Mouse (Mus musculus): ENCODE results near the gene Mphosph6. TPM values are rescaled to one million over a fixed set of nuclear protein-coding genes. Genes with fewer than 3 reads are reported as not detected.

Mphosph6 gene
- polyA plus RNA-seq, 1 experiment from 2014 or later = 21.5 TPM

DNA sequence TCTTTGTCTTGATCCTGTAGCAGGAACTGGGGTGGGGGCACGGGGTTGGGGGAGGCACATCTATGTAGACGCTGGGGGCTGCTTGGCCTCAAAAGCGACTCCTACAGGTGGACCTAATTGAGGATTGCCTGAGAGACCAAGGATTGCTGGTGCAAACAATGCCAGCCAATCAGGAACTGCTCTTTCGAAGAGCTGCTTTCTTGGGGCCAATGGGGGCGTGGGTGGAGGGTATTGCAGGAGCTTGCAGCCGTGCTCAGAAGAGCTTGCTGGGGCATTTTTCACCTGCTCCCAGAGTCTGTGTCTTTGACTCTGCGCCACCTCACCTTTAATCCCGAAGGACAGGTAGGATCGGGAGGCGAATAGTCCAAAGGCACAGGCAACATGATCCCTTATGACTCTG is 26.1 kb downstream of the Mphosph6 start:
- Histone ChIP-seq H3K36me3 (ENCODE audit: control insufficient read depth, insufficient read depth) (no peaks in the 10 kb centered on the region), H3K27ac (ENCODE audit: low read length) (no peak overlapping the region), H3K4me2 (ENCODE audit: low read depth, low read length) (no peak overlapping the region), H3K9ac (ENCODE audit: low read depth, low read length) (no peak overlapping the region), H3K9me3 (replicated peaks; ENCODE audit: control insufficient read depth, low read length) (no peaks in the 10 kb centered on the region), H3K27me3 (ENCODE audit: control insufficient read depth, insufficient read depth, low read depth, low read length) (no peaks in the 10 kb centered on the region), H3K4me3 (ENCODE audit: low read depth, low read length) (no peak overlapping the region), H3K4me1 (ENCODE audit: control insufficient read depth, low read depth, low read length) (peaks cover 16% of the 10 kb centered on the region)
- no peak for ATAC-seq (ENCODE audit: low read depth)
- 48% methylated on average over 10 of the region's 10 CpGs for WGBS (ENCODE audit: insufficient replicate concordance)

DNA sequence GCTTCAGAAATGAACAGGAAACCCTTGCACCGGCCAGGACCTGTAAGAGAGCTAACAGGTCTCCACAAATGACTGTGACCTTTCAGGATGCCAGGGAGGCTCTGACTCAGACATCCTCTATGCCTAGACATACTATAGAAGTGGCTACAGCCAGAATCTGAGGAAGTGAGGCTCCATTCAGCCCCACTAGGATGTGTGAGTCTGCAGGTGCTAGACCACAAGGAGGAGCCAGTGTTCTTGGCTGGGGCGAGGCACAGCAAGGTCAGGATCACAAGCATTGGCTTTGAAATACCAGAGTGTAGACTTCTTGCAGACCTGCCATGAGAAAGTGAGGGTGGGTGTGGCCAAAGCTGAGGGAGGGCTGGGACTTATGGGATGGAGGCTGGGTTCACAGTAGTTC is 29.1 kb downstream of the Mphosph6 start:
- Histone ChIP-seq H3K4me1 (ENCODE audit: control insufficient read depth, low read depth, low read length) (peaks cover 16% of the 10 kb centered on the region), H3K4me3 (ENCODE audit: low read depth, low read length) (no peak overlapping the region), H3K27ac (ENCODE audit: low read length) (no peak overlapping the region), H3K9me3 (replicated peaks; ENCODE audit: control insufficient read depth, low read length) (no peaks in the 10 kb centered on the region), H3K36me3 (ENCODE audit: control insufficient read depth, insufficient read depth) (no peaks in the 10 kb centered on the region), H3K27me3 (ENCODE audit: control insufficient read depth, insufficient read depth, low read depth, low read length) (no peaks in the 10 kb centered on the region), H3K9ac (ENCODE audit: low read depth, low read length) (no peak overlapping the region), H3K4me2 (ENCODE audit: low read depth, low read length) (no peak overlapping the region)
- WGBS (ENCODE audit: insufficient replicate concordance) = 18% methylated on average over 2 of the region's 2 CpGs
- no peak for ATAC-seq (ENCODE audit: low read depth)

DNA sequence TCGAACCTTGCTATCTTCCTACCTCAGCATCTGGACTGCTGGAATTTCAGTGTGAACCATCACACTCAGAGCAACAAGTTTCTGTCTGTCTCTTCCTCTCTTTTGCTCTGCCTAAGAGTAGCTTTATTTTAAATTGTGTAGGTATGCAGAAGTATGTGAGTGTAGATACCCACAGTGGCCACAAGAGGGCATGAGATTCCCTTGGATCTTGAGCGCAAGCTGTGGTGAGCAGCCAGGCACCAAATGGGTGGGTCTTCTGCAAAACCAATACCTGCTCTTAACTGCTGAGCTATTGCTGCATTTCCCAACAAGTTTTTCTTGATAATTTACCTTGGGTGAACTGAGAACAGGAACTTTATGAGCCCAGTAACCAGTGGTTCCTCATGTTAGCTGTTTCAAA is 29.6 kb downstream of the Mphosph6 start:
- Histone ChIP-seq H3K36me3 (ENCODE audit: control insufficient read depth, insufficient read depth) (no peaks in the 10 kb centered on the region), H3K27ac (ENCODE audit: low read length) (peak overlapping the region; percentile 63), H3K9me3 (replicated peaks; ENCODE audit: control insufficient read depth, low read length) (no peaks in the 10 kb centered on the region), H3K27me3 (ENCODE audit: control insufficient read depth, insufficient read depth, low read depth, low read length) (no peaks in the 10 kb centered on the region), H3K4me3 (ENCODE audit: low read depth, low read length) (no peak overlapping the region), H3K4me1 (ENCODE audit: control insufficient read depth, low read depth, low read length) (peaks cover 16% of the 10 kb centered on the region), H3K4me2 (ENCODE audit: low read depth, low read length) (0 out of 2 replicates have a peak overlapping the region, but pooled peaks have one; percentile 44), H3K9ac (ENCODE audit: low read depth, low read length) (no peak overlapping the region)
- 49% methylated on average over 2 of the region's 2 CpGs for WGBS (ENCODE audit: insufficient replicate concordance)
- peak; percentile 42 for ATAC-seq (ENCODE audit: low read depth)

DNA sequence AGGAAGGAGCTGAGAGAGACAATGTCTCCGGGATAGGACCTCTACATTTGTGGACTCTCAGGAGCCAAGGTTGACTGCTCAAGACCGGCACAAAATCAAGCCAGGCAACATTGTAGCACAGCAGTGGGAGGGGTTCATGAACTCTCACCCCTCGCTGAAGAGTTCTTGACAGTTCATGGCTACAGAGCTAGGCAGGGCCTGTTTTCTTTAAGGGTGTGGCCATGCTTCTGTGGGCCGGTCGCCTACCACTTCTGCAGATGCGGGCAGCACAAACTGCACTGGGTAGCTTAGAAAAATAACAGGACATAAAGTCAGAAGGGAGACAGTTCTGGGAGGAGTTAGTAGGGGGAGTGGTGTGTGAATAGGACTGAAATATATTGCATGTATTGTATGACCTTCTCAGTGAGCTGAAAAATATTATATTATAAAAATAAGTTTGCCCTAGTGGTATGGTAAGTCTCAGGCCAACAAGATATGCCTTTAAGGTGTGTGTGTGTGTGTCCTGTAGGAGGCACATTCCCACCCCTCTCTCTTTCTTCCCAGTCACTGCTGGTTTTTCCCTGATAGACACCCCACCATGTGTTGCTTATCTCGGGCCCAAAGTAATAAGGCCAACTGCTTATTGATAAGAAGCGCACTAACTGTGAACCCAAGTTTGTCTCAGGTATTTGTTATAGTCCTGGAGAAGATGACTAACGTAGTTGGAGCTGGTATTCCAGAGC is 30.5 kb downstream of the Mphosph6 start:
- H3K9me3 ChIP-seq (replicated peaks; ENCODE audit: control insufficient read depth, low read length) = no peaks in the 10 kb centered on the region
- H3K9ac ChIP-seq (ENCODE audit: low read depth, low read length) = no peak overlapping the region
- ATAC-seq (ENCODE audit: low read depth) = peak; percentile 88
- 36% methylated on average over 9 of the region's 9 CpGs for WGBS (ENCODE audit: insufficient replicate concordance)
- no peaks in the 10 kb centered on the region for H3K27me3 ChIP-seq (ENCODE audit: control insufficient read depth, insufficient read depth, low read depth, low read length)
- no peak overlapping the region for H3K4me3 ChIP-seq (ENCODE audit: low read depth, low read length)
- peak overlapping the region; percentile 44 for H3K4me2 ChIP-seq (ENCODE audit: low read depth, low read length)
- H3K36me3 ChIP-seq (ENCODE audit: control insufficient read depth, insufficient read depth) = no peaks in the 10 kb centered on the region
- peaks cover 16% of the 10 kb centered on the region for H3K4me1 ChIP-seq (ENCODE audit: control insufficient read depth, low read depth, low read length)
- H3K27ac ChIP-seq (ENCODE audit: low read length) = peak overlapping the region; percentile 78

- Histone ChIP-seq H3K27ac (ENCODE audit: low read length) (no peak overlapping the region), H3K4me1 (ENCODE audit: control insufficient read depth, low read depth, low read length) (peaks cover 20% of the 10 kb centered on the region), H3K4me3 (ENCODE audit: low read depth, low read length) (no peak overlapping the region), H3K9me3 (replicated peaks; ENCODE audit: control insufficient read depth, low read length) (no peaks in the 10 kb centered on the region), H3K36me3 (ENCODE audit: control insufficient read depth, insufficient read depth) (no peaks in the 10 kb centered on the region), H3K27me3 (ENCODE audit: control insufficient read depth, insufficient read depth, low read depth, low read length) (no peaks in the 10 kb centered on the region), H3K4me2 (ENCODE audit: low read depth, low read length) (no peak overlapping the region), H3K9ac (ENCODE audit: low read depth, low read length) (no peak overlapping the region)
- no peak for ATAC-seq (ENCODE audit: low read depth)
- 69% methylated on average over 7 of the region's 7 CpGs for WGBS (ENCODE audit: insufficient replicate concordance)
Measured at GRCm38 (mm10) chr8:117768971-117769370, 32.8 kb downstream of the Mphosph6 start.

- no peak overlapping the region for H3K4me3 ChIP-seq (ENCODE audit: low read depth, low read length)
- H3K9ac ChIP-seq (ENCODE audit: low read depth, low read length) = no peak overlapping the region
- H3K4me2 ChIP-seq (ENCODE audit: low read depth, low read length) = no peak overlapping the region
- H3K4me1 ChIP-seq (ENCODE audit: control insufficient read depth, low read depth, low read length) = peaks cover 6% of the 10 kb centered on the region
- 26% methylated on average over 5 of the region's 5 CpGs for WGBS (ENCODE audit: insufficient replicate concordance)
- peak overlapping the region; percentile 37; the same call in 1 of the 2 replicates for H3K27ac ChIP-seq (ENCODE audit: low read length)
- no peaks in the 10 kb centered on the region for H3K36me3 ChIP-seq (ENCODE audit: control insufficient read depth, insufficient read depth)
- ATAC-seq (ENCODE audit: low read depth) = peak; percentile 81
- no peaks in the 10 kb centered on the region for H3K9me3 ChIP-seq (replicated peaks; ENCODE audit: control insufficient read depth, low read length)
- H3K27me3 ChIP-seq (ENCODE audit: control insufficient read depth, insufficient read depth, low read depth, low read length) = no peaks in the 10 kb centered on the region
Measured at GRCm38 (mm10) chr8:117765947-117766346, 35.8 kb downstream of the Mphosph6 start.

GRCm38 (mm10) chr8:117764625-117765024 is 37.1 kb downstream of the Mphosph6 start:
- Histone ChIP-seq H3K27ac (ENCODE audit: low read length) (no peak overlapping the region), H3K27me3 (ENCODE audit: control insufficient read depth, insufficient read depth, low read depth, low read length) (no peaks in the 10 kb centered on the region), H3K4me3 (ENCODE audit: low read depth, low read length) (no peak overlapping the region), H3K9me3 (replicated peaks; ENCODE audit: control insufficient read depth, low read length) (no peaks in the 10 kb centered on the region; the same call in 1 of the 2 replicates), H3K9ac (ENCODE audit: low read depth, low read length) (no peak overlapping the region), H3K36me3 (ENCODE audit: control insufficient read depth, insufficient read depth) (no peaks in the 10 kb centered on the region), H3K4me2 (ENCODE audit: low read depth, low read length) (no peak overlapping the region), H3K4me1 (ENCODE audit: control insufficient read depth, low read depth, low read length) (peaks cover 4% of the 10 kb centered on the region)
- 64% methylated on average over 4 of the region's 4 CpGs for WGBS (ENCODE audit: insufficient replicate concordance)
- no peak for ATAC-seq (ENCODE audit: low read depth)

DNA sequence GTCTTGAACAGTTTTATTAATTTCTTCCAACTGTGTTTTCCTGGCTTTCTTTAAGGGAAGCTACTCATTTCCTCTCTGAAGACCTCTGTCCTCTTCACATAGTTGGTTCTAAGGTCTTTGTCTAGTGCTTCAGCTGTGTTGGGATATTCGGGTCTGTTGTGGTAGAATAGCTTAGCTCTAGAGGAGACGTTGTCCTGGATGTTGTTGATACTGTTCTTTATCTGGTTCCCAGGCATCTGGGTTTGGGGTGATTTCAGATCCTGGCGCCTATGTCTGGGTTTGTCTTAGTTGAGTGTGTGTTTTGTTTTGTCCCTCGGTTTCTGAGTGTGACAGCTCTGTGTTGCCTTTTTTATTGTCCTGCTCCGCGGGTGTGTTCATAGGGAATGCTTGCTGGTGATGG is 39.0 kb downstream of the Mphosph6 start:
- 60% methylated on average over 6 of the region's 6 CpGs for WGBS (ENCODE audit: insufficient replicate concordance)
- Histone ChIP-seq H3K4me1 (ENCODE audit: control insufficient read depth, low read depth, low read length) (peaks cover 4% of the 10 kb centered on the region), H3K27ac (ENCODE audit: low read length) (no peak overlapping the region), H3K36me3 (ENCODE audit: control insufficient read depth, insufficient read depth) (no peaks in the 10 kb centered on the region), H3K9ac (ENCODE audit: low read depth, low read length) (no peak overlapping the region), H3K4me2 (ENCODE audit: low read depth, low read length) (peak overlapping the region; percentile 9; the same call in 1 of the 2 replicates), H3K27me3 (ENCODE audit: control insufficient read depth, insufficient read depth, low read depth, low read length) (no peaks in the 10 kb centered on the region), H3K4me3 (ENCODE audit: low read depth, low read length) (no peak overlapping the region), H3K9me3 (replicated peaks; ENCODE audit: control insufficient read depth, low read length) (no peaks in the 10 kb centered on the region; the same call in 1 of the 2 replicates)
- peak; percentile 62 for ATAC-seq (ENCODE audit: low read depth)

GRCm38 (mm10) chr8:117757900-117758299 is 43.8 kb downstream of the Mphosph6 start:
- H3K36me3 ChIP-seq (ENCODE audit: control insufficient read depth, insufficient read depth) = no peaks in the 10 kb centered on the region
- no peak overlapping the region for H3K4me2 ChIP-seq (ENCODE audit: low read depth, low read length)
- no peaks in the 10 kb centered on the region; the same call in 1 of the 2 replicates for H3K9me3 ChIP-seq (replicated peaks; ENCODE audit: control insufficient read depth, low read length)
- WGBS (ENCODE audit: insufficient replicate concordance) = 62% methylated on average over 11 of the region's 11 CpGs
- H3K9ac ChIP-seq (ENCODE audit: low read depth, low read length) = no peak overlapping the region
- no peaks in the 10 kb centered on the region; the same call in 1 of the 2 replicates for H3K4me1 ChIP-seq (ENCODE audit: control insufficient read depth, low read depth, low read length)
- no peak for ATAC-seq (ENCODE audit: low read depth)
- H3K27me3 ChIP-seq (ENCODE audit: control insufficient read depth, insufficient read depth, low read depth, low read length) = no peaks in the 10 kb centered on the region
- H3K4me3 ChIP-seq (ENCODE audit: low read depth, low read length) = no peak overlapping the region
- H3K27ac ChIP-seq (ENCODE audit: low read length) = no peak overlapping the region
